In the genomic region with DNA sequence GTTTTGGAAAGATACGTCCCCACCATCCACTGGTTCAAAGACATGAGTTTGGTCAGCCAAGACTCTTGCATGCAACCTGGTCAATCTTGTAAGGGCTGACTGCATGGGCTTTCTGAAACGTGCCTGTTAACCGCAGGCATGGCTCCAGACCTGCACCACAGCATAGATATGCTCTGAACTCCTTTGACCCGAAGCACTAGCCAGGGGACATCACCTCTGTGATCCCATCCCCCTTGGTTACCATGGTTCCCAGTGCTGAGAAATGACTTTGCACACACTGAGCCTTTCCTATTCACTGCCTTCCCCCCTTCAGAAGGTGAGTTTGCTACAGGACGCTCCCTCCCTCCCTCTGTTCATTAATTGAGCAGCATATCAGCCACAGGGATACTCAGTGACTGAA, we compare ENCODE assay signal across 31 mouse cellular contexts. TPM values are rescaled to one million over a fixed set of nuclear protein-coding genes. Genes with fewer than 3 reads are reported as not detected.
DNase-seq lines count a peak whose midpoint lies in the region; ATAC-seq and TF ChIP-seq lines count a peak whose summit lies in the region.
"Had no signal": no experiment of that assay in that cellular context is flagged by ENCODE, and none has a peak within 500 bp of the region (broad histone marks: within the 10 kb centered on the region; RNA-seq: fewer than 3 reads in every experiment).

No protein-coding gene starts in this region.

- H3K4me3 ChIP-seq in hindbrain, embryonic 10.5 days = no peak overlapping the region
- no peak overlapping the region for H3K4me3 ChIP-seq in hindbrain, embryonic 14.5 days (replicated peaks; ENCODE audit: low read length)
- H3K4me3 ChIP-seq in embryonic facial prominence, embryonic 15.5 days (replicated peaks) = no peak overlapping the region
- no peak overlapping the region for H3K4me3 ChIP-seq in intestine, postnatal 0 days (ENCODE audit: low read depth, low read length)
- H3K4me3 ChIP-seq: forebrain, embryonic 10.5 days; forebrain, embryonic 15.5 days; heart, embryonic 12.5 days; hindbrain, embryonic 15.5 days; kidney, embryonic 15.5 days; layer of hippocampus, adult 2 months had no signal

- WGBS in hindbrain, embryonic 10.5 days = 45% methylated on average over 5 of the region's 5 CpGs
- 41% methylated on average over 5 of the region's 5 CpGs for WGBS in hindbrain, embryonic 14.5 days
- WGBS in embryonic facial prominence, embryonic 15.5 days = 67% methylated on average over 5 of the region's 5 CpGs
- WGBS in intestine, postnatal 0 days = 66% methylated on average over 5 of the region's 5 CpGs

- no peak overlapping the region for H3K4me2 ChIP-seq in hindbrain, embryonic 14.5 days (replicated peaks)
- no peak overlapping the region for H3K4me2 ChIP-seq in embryonic facial prominence, embryonic 15.5 days (replicated peaks)
- H3K4me2 ChIP-seq in intestine, postnatal 0 days (replicated peaks; ENCODE audit: low read depth) = no peak overlapping the region
- H3K4me2 ChIP-seq: forebrain, embryonic 15.5 days; heart, embryonic 12.5 days; hindbrain, embryonic 15.5 days; kidney, embryonic 15.5 days; liver, embryonic 11.5 days; midbrain, embryonic 11.5 days had no signal

- no peak for ATAC-seq in hindbrain, embryonic 14.5 days (ENCODE audit: low FRiP score)
- ATAC-seq in embryonic facial prominence, embryonic 15.5 days (ENCODE audit: insufficient number of reproducible peaks, low FRiP score, low TSS enrichment, low read depth) = no peak
- ATAC-seq in intestine, postnatal 0 days = no peak
- ATAC-seq: activated CD4-positive, CD25-positive, alpha-beta regulatory T cell, adult 4 months; forebrain, embryonic 15.5 days; inflammation-experienced regulatory T-cells, adult 6 months; midbrain, embryonic 16.5 days had no signal

- H3K4me1 ChIP-seq in hindbrain, embryonic 10.5 days (replicated peaks) = peaks cover 91% of the 10 kb centered on the region
- peaks cover 21% of the 10 kb centered on the region for H3K4me1 ChIP-seq in hindbrain, embryonic 14.5 days (replicated peaks; ENCODE audit: control insufficient read depth, insufficient read depth, low read length)
- peaks cover 72% of the 10 kb centered on the region for H3K4me1 ChIP-seq in embryonic facial prominence, embryonic 15.5 days
- H3K4me1 ChIP-seq in intestine, postnatal 0 days (replicated peaks; ENCODE audit: control insufficient read depth, insufficient read depth, low read length) = no peaks in the 10 kb centered on the region

- no peak overlapping the region for H3K9ac ChIP-seq in hindbrain, embryonic 14.5 days
- no peak overlapping the region for H3K9ac ChIP-seq in embryonic facial prominence, embryonic 15.5 days
- H3K9ac ChIP-seq in intestine, postnatal 0 days (ENCODE audit: low read depth, low read length) = no peak overlapping the region
- H3K9ac ChIP-seq: forebrain, embryonic 15.5 days; heart, embryonic 12.5 days; hindbrain, embryonic 15.5 days; kidney, embryonic 15.5 days had no signal

- peaks cover 59% of the 10 kb centered on the region for H3K27me3 ChIP-seq in hindbrain, embryonic 10.5 days (ENCODE audit: insufficient read depth, poor library complexity, severe bottlenecking)
- no peaks in the 10 kb centered on the region for H3K27me3 ChIP-seq in hindbrain, embryonic 14.5 days (ENCODE audit: control insufficient read depth, insufficient read depth, low read length)
- H3K27me3 ChIP-seq in embryonic facial prominence, embryonic 15.5 days = no peaks in the 10 kb centered on the region
- no peaks in the 10 kb centered on the region for H3K27me3 ChIP-seq in intestine, postnatal 0 days (replicated peaks; ENCODE audit: control insufficient read depth, insufficient read depth, low read length)
- H3K27me3 ChIP-seq: forebrain, embryonic 15.5 days; heart, embryonic 12.5 days; hindbrain, embryonic 15.5 days had no signal

- no peak for DNase-seq in hindbrain, embryonic 10.5 days (ENCODE audit: low spot score)
- no peak for DNase-seq in hindbrain, embryonic 14.5 days (ENCODE audit: low spot score)
- DNase-seq in embryo, embryonic 10.5 days (ENCODE audit: low spot score) = peak; percentile 60
- no peak for DNase-seq in right cerebral cortex, postnatal 4 days
- DNase-seq in kidney, postnatal 4 days = no peak
- DNase-seq: adrenal gland, adult 2 months; cerebellum, adult 8-10 months; cerebellum, postnatal 25 days; gastrocnemius, postnatal 25 days; heart, adult 18-20 months; heart, postnatal 4 days; kidney, adult 18-20 months; kidney, postnatal 25 days; lung, postnatal 36 days; right cerebral cortex, postnatal 25 days; thymus, adult 2 months; thymus, postnatal 36 days had no signal

- no peaks in the 10 kb centered on the region for H3K9me3 ChIP-seq in hindbrain, embryonic 10.5 days
- no peaks in the 10 kb centered on the region for H3K9me3 ChIP-seq in hindbrain, embryonic 14.5 days (ENCODE audit: control insufficient read depth, low read length)
- H3K9me3 ChIP-seq in embryonic facial prominence, embryonic 15.5 days (replicated peaks) = no peaks in the 10 kb centered on the region
- no peaks in the 10 kb centered on the region for H3K9me3 ChIP-seq in intestine, postnatal 0 days (ENCODE audit: control insufficient read depth)
- H3K9me3 ChIP-seq: forebrain, embryonic 10.5 days; forebrain, embryonic 15.5 days; heart, embryonic 12.5 days; hindbrain, embryonic 15.5 days; kidney, embryonic 15.5 days had no signal

- no peaks in the 10 kb centered on the region for H3K36me3 ChIP-seq in hindbrain, embryonic 10.5 days
- no peaks in the 10 kb centered on the region for H3K36me3 ChIP-seq in hindbrain, embryonic 14.5 days (replicated peaks; ENCODE audit: control insufficient read depth, insufficient read depth)
- no peaks in the 10 kb centered on the region for H3K36me3 ChIP-seq in embryonic facial prominence, embryonic 15.5 days
- H3K36me3 ChIP-seq in intestine, postnatal 0 days (ENCODE audit: control insufficient read depth, insufficient read depth) = no peaks in the 10 kb centered on the region
- H3K36me3 ChIP-seq: forebrain, embryonic 10.5 days; forebrain, embryonic 15.5 days; heart, embryonic 12.5 days; hindbrain, embryonic 15.5 days; kidney, embryonic 15.5 days had no signal

- no peak for TF ChIP-seq CTCF in intestine, postnatal 0 days (IDR thresholded peaks at IDR 0.05; ENCODE audit: low read depth)

- H3K27ac ChIP-seq in hindbrain, embryonic 10.5 days = peak overlapping the region; percentile 73
- H3K27ac ChIP-seq in hindbrain, embryonic 14.5 days = no peak overlapping the region
- peak overlapping the region; percentile 80 for H3K27ac ChIP-seq in embryonic facial prominence, embryonic 15.5 days (replicated peaks)
- no peak overlapping the region for H3K27ac ChIP-seq in intestine, postnatal 0 days (ENCODE audit: low read depth, low read length)
- H3K27ac ChIP-seq: forebrain, embryonic 10.5 days; forebrain, embryonic 15.5 days; hindbrain, embryonic 15.5 days; kidney, embryonic 15.5 days; layer of hippocampus, adult 2 months; stomach, postnatal 0 days had no signal

RNA-seq across cellular contexts. Expression of a gene that starts 54.2 kb away (rescaled TPM):
- polyA plus RNA-seq in hindbrain, embryonic 10.5 days (2016; fragmentation: Nextera tagmentation; extraction: Ambion mirVana) = 2.2 and 2.4 TPM in 2 replicates
- polyA plus RNA-seq in hindbrain, embryonic 14.5 days (2014; fragmentation: Nextera tagmentation; extraction: Ambion mirVana) = 2.2 and 3.6 TPM in 2 replicates
- 65.3 and 75.8 TPM in 2 replicates for polyA plus RNA-seq in embryonic facial prominence, embryonic 15.5 days (2015; fragmentation: Nextera tagmentation; extraction: Ambion mirVana)
- 18.8 and 20.9 TPM in 2 replicates for polyA plus RNA-seq in intestine, postnatal 0 days (2015; fragmentation: Nextera tagmentation; extraction: Ambion mirVana)

Comparison
In these comparisons a context has a peak if more than half of its experiments do, and no peak if none do; other contexts are left out.
1. H3K27ac ChIP-seq: peak in hindbrain, embryonic 10.5 days (single experiment) and embryonic facial prominence, embryonic 15.5 days (single experiment); none in hindbrain, embryonic 14.5 days (single experiment) and intestine, postnatal 0 days (single experiment).